Mouse (Mus musculus): ENCODE results near the gene Acss2.
"Not testable (repeated sequence)": the region's sequence is repeated elsewhere in the genome, so short reads cannot be mapped to it uniquely, and the experiment has no call there.

Gene Acss2

GRCm38 (mm10) chr2:155537761-155538462, 20.2 kb downstream of the Acss2 start:
- in situ Hi-C loops (cut with MboI; ENCODE audit: unreplicated experiment in 2 of 2) = no loop called here

GRCm38 (mm10) chr2:155538463-155539057, 20.8 kb downstream of the Acss2 start:
- in situ Hi-C loops (cut with MboI; ENCODE audit: unreplicated experiment in 2 of 2) = not testable (repeated sequence)

DNA sequence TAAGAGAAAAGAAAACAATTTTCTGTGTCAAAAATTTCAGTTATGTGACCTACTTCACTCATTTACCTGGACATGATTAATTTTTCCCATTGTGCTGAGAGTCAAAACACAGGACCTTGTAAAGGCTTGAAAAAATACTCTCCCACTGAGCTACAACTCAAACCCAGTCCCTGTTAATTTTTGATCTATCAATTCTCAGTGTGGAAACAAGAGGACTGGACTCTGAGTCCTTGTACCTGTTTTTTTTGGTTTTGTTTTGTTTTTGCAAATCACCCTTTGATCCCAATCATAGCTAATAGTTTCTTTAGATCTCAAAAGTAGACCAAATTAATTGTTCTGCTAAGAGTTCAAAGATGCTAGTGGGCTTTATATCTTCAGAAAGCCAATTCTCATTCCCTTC, 21.9 kb downstream of the Acss2 start:
- in situ Hi-C loops (cut with MboI; ENCODE audit: unreplicated experiment in 2 of 2) = no loop called here

GRCm38 (mm10) chr2:155540822-155541458, 23.2 kb downstream of the Acss2 start:
- in situ Hi-C loops (cut with MboI; ENCODE audit: unreplicated experiment in 2 of 2) = no loop called here

GRCm38 (mm10) chr2:155546955-155547354, 29.2 kb downstream of the Acss2 start:
- in situ Hi-C loops (cut with MboI; ENCODE audit: unreplicated experiment in 2 of 2) = no loop called here

GRCm38 (mm10) chr2:155552336-155552735, 34.6 kb downstream of the Acss2 start:
- in situ Hi-C loops (cut with MboI; ENCODE audit: unreplicated experiment in 2 of 2) = no loop called here

DNA sequence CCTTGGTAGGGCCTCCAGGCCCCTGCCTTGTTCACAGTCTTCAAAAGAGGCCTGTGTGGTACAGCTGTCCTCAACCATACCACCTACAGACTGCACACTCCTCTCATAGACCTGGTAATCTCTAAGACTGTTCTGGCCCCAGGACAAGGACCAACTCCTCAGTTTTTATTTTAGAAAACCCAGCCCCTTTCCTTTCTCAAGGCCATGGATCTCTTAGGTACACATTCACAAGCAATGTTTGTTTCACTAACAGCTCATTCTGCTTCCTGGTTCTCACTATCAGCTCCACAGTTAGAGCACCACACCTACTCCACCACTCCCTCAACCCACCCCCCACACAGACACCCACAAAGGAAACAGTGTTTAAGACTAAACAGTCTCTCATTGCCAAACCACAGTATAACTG, 35.2 kb downstream of the Acss2 start:
- in situ Hi-C loops (cut with MboI; ENCODE audit: unreplicated experiment in 2 of 2) = no loop called here

DNA sequence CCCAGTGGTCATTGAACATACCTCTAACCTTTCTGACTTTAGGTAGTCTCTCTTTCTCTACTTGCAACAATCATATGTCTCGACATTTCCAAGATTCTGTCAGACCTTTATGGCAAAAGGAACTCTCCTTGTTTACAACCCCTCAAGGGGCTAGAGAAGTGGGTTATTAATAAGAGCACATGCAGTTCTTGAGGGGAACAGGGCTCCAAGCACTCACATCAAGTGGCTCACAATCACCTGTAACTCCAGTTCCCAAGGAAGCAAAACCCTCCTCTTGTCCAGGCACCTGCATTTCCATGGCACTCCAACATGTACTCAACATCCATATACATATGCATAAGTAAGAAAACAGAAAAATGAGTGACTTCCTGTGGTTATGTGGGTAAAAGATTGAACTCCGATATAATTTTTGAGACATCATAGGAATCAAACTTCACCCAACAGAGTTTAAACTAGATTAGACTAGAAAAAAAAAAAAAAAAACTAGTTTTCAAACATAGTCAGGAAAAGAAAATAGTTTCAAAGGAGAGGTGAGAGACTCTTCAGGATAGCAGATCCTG, 36.8 kb downstream of the Acss2 start:
- in situ Hi-C loops (cut with MboI; ENCODE audit: unreplicated experiment in 2 of 2) = no loop called here

GRCm38 (mm10) chr2:155562209-155562608, 44.5 kb downstream of the Acss2 start:
- in situ Hi-C loops (cut with MboI; ENCODE audit: unreplicated experiment in 2 of 2) = no loop called here

DNA sequence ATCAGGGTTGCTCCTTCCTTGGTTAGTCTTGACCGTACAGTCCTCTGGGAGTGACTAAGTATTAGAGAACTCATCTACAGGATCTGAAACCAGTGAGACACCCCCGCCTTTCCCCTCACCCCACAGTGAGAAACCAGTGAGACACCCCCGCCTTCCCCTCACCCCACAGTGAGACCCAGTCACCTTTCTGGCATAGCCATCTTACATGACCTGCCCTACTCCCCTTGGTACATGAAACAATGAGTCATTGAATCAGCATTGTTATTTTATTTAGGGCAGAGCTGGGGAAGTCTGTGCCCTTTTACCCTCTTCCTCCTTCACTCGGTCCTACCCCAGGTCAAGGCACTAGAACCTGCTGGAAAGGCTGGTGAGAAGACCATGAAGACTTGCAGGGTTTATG, 45.2 kb downstream of the Acss2 start:
- in situ Hi-C loops (cut with MboI; ENCODE audit: unreplicated experiment in 2 of 2) = no loop called here

DNA sequence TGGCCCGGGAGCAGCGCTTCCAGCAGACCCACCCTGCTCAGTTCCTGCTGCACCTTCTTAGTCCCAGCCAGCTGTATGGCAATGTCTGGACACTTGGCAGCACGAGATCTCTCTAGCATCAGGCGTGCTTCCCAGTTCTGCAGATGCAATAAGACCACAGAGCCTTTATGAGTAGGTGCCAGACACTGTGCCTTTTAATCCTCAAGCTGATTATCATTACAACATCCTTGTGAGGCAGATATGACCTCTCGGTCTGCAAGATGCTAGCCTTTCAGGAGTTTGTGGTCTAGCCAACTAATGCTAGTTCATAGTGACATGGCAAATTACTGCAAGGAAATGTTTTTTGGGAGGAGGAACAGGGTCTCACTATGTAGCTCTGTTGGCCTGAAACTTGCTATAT, 50.0 kb downstream of the Acss2 start:
- in situ Hi-C loops (cut with MboI; ENCODE audit: unreplicated experiment in 2 of 2) = no loop called here

- in situ Hi-C loops (cut with MboI; ENCODE audit: unreplicated experiment in 2 of 2) = no loop called here
These were observed 51.6 kb downstream of the Acss2 start for GRCm38 (mm10) chr2:155569223-155569807.

DNA sequence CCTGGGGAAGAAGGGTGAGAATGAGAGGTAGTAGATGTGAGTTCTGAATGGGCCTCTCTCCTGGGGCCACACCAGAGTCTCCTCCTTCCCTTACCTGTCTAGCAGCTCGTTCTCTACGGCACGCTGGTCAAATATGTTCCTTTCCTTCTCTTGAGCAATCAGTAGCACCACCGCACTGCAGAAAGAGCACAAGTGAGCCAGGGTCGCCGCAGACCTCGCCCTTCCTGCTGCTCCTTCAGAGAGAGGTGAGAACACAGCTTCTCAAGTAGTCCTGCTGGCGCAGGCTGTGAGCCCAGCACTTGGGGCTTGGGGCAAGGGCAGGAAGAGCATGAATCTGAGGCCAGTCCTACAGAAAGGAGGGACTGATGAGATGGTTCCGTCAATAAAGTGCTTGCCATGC, 55.3 kb downstream of the Acss2 start:
- in situ Hi-C loops (cut with MboI; ENCODE audit: unreplicated experiment in 2 of 2) = no loop called here

GRCm38 (mm10) chr2:155573996-155574395, 56.2 kb downstream of the Acss2 start:
- in situ Hi-C loops (cut with MboI; ENCODE audit: unreplicated experiment in 2 of 2) = no loop called here

- in situ Hi-C loops (cut with MboI; ENCODE audit: unreplicated experiment in 2 of 2) = no loop called here
These were observed 57.0 kb downstream of the Acss2 start for GRCm38 (mm10) chr2:155574700-155575099.

GRCm38 (mm10) chr2:155576656-155577055, 58.9 kb downstream of the Acss2 start:
- in situ Hi-C loops (cut with MboI; ENCODE audit: unreplicated experiment in 2 of 2) = no loop called here

DNA sequence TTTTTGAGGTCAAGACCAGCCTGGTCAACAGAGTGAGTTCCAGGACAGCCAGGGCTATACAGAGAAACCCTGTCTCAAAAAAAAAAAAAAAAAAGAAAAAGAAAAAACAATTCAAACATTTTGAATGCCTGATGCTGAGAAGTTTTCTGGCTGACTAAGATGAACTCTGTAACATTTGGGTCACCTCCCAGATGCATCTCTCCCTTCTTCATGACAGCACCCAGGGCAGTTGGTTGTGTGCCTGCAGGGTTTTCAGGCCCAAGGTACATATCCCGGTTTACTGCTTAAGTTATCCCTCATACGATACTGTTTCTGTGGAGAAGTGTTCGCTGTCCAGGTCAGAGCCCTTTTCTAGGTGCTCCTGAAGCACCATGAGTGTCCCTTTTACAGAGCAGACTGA, 62.6 kb downstream of the Acss2 start:
- in situ Hi-C loops (cut with MboI; ENCODE audit: unreplicated experiment in 2 of 2) = loop anchor here in 1 of 2 experiments (5.0 kb wide), 1 partner anchor 63 kb away; the partner anchor contains the start of genes Acss2 and Ggt7

GRCm38 (mm10) chr2:155582384-155582995, 64.7 kb downstream of the Acss2 start:
- in situ Hi-C loops (cut with MboI; ENCODE audit: unreplicated experiment in 2 of 2) = loop anchor here in 1 of 2 experiments (5.0 kb wide), 1 partner anchor 65 kb away; the partner anchor contains the start of genes Acss2 and Ggt7

DNA sequence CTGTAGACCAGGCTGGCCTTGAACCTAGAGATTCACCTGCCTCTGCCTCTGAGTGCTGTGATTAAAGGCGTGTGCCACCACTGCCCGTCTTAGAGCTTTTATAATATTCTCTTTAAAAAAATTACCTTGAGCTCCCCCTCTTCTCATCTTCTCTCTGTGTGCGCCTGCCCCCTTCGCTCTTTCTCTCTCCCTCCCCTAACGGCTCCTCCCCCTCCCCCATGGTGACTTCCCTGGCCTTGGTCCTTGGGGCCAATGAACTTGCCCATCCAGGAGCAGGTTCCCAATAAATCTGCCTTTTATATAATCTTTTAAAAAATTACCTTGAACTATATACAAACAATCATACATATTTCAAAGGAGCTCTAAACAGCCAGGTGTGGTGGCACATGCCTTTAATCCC, 65.2 kb downstream of the Acss2 start:
- in situ Hi-C loops (cut with MboI; ENCODE audit: unreplicated experiment in 2 of 2) = loop anchor here in 1 of 2 experiments (5.0 kb wide), 1 partner anchor 66 kb away; the partner anchor contains the start of genes Acss2 and Ggt7

GRCm38 (mm10) chr2:155583927-155584530, 66.3 kb downstream of the Acss2 start:
- in situ Hi-C loops (cut with MboI; ENCODE audit: unreplicated experiment in 2 of 2) = loop anchor here in 1 of 2 experiments (5.0 kb wide), 1 partner anchor 67 kb away; the partner anchor contains the start of genes Acss2 and Ggt7

Measured in v-Abl transformed pro-B cells (cell line).